Mouse (Mus musculus): Measurements from ENCODE around the gene Nrip1. TPM values are rescaled to one million over a fixed set of nuclear protein-coding genes. Genes with fewer than 3 reads are reported as not detected.
A peak's percentile ranks its signal among the peaks of the same experiment; 100 is the strongest.

The Nrip1 gene
- polyA plus RNA-seq, 2 experiments from 2014 or later = 31.6 to 41.4 TPM

DNA sequence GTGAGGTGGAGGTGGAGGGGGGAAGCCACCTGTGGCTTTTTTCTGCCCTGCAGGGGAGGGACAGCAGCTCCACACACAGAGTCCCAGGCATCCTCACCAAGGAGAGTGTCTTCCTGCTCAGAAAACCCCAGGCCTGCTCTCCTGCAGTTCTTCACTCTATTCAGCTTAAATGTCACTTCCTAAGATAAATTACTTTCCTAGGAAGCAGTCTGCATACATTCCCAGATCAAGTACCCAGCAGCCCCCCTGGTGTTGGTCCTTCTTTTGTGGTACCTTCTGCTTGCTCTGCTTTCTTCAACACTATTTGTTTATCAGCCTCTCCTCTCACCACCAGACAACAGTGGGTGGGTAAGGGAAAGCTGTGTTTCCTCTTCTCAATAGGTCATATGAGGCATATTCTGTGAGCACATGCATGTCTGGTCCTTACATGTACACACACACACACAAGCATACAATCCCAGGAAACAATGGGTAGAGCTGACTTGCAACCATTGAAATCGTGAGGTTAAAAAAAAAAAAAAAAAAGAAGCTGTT is 60.7 kb downstream of the Nrip1 start:
- no peak for ATAC-seq

- peak; percentile 33 for ATAC-seq
These were observed 62.8 kb downstream of the Nrip1 start for GRCm38 (mm10) chr16:76310791-76311190.

GRCm38 (mm10) chr16:76310286-76310685 is 63.3 kb downstream of the Nrip1 start:
- ATAC-seq = peak; percentile 13

- no peak for ATAC-seq
These were observed 64.3 kb downstream of the Nrip1 start for GRCm38 (mm10) chr16:76309280-76309679.

GRCm38 (mm10) chr16:76307039-76307438 is 66.6 kb downstream of the Nrip1 start:
- no peak for ATAC-seq

DNA sequence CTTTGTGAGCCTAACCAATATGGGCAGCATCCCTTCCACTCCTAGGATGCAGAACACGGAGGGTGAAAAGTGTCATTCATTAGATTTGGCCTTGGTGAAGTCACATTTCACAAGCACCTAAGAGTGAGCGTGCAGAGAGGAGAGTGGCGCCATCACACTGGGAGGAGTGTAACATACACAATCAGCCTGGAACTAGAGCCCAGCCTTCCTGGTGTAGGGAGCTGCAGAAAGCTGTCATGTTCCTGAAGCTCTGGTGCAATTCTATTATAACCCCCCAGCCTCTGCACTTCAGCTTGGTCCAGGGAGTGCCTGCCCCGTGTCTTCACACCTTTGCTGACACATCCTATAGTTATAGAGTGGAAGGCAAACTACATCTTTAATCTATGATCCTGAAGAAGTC is 67.2 kb downstream of the Nrip1 start:
- no peak for ATAC-seq

DNA sequence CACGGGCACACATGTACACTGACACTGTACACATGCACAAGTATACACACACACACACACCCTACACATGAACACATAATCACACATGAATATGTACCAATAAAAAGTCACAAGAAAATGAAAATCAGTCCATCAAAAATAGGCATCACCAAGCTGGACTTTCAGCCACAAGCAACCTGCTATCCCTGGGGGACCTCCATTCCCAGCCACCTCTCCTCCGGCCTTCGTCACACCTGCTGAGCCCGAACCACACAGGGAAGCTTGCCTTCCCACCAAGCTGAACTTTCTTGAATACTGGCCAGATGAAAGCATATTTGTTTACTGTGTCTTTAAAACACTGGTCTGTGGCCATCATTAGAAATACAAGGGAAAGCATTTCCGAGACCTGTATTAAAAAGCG is 70.2 kb downstream of the Nrip1 start:
- ATAC-seq = no peak

DNA sequence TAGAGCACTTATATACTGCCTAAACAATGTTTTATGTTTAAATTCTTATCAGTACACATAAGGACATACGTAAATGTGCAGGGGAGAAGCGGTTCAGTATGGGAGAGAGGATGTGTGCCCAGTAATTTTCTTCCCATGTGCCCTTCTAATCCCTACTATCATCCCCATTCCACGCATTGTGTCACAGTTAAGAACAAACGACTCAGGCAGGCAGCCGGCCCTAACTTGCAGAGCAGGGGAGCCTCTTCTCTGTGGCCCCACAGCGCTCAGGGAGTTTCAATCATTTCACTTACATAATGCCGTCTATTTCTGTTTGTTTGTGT is 71.9 kb downstream of the Nrip1 start:
- ATAC-seq = no peak

GRCm38 (mm10) chr16:76301037-76301727 is 72.4 kb downstream of the Nrip1 start:
- no peak for ATAC-seq

GRCm38 (mm10) chr16:76300452-76300851 is 73.2 kb downstream of the Nrip1 start:
- no peak for ATAC-seq

DNA sequence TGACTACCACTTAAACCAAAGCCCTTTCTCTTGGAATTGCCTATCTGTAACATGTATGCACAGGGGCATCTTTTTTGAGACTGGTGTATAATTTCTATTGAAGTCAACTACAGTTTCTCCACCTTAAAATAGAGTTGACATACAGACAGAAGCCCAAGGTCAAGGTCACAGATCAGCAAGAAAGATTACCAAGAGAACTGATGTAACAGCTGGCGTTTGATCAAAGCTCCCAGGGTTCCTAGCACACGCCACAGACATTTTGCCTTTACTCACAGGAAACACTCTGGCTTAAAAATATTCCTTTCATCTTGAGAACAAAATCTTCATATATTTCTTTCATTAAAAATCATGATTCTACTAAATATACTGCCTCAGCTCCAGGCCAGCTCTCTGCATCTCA is 74.1 kb downstream of the Nrip1 start:
- ATAC-seq = peak; percentile 16

- no peak for ATAC-seq
These were observed 78.3 kb downstream of the Nrip1 start for GRCm38 (mm10) chr16:76295322-76295721.

DNA sequence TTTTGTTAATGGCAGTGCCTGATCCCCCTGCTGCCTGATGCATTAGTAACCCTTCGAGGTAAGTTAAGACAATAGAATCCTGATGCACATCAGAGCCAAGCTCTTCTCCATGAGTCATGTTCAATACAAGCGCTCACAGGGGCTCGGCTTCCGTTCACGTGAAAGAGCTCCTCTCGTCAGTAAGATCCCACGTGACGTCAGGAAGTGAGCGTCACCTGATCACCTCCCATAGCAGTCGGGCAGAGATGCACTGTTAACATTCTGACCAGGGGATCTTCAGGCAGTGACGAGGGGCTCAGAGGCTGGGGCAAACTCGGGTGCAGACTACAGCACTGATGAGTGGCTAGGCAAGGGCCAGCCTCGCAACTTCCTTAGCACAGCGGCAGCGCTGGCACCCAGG is 79.1 kb downstream of the Nrip1 start:
- no peak for ATAC-seq

DNA sequence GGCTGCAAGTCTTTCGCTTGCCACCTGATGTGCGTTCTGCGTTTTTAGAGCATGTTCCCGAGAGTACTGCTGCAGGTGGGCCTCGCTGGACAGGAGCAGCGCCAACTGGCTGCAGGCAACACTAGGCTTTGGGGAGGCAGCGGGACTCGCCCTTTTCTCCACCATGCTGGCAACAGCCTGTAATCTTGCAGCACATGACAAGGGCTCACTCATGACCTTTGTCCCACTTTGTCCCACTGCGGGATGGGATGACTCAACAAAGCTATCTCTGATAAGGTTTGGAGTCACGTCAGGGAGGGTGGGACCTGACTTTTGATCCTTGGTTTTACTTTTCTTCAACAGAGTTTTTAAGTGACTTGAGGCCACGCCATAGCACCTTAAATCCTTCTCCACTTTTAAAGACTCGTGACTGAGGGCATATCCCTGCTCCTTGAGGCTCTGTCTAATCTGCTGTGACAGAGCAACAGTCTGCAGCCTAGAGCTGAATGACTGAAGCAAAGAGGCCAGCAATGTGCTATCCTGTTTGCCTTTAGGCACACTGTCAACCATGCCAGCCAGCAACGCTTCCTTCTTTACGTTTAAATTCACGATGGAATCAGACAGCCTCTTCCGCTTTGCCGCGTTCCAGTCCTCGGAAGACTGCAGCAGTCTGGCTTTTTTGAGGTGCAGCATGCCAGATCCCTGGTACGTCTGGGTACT is 79.7 kb downstream of the Nrip1 start:
- no peak for ATAC-seq

DNA sequence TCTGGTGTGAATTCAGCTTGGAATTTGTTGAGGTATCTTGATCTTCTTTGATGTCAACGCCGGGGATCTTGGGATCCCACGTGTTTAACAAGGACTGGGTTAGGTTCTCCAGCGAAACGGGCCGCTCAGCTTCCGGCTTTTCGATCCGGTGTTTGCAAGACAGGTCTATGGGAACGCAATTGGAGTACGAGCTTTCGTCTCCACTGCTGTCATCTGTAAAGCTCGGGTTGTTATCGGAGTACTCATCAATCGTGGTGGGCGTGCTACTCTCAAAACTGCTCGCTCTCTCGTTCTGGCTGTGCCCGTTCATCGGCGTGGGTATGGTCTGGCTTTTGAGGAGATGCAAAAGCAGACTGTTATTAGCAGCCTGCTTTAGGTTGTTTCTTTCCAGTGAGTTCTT is 80.5 kb downstream of the Nrip1 start:
- ATAC-seq = no peak

GRCm38 (mm10) chr16:76292656-76293055 is 81.0 kb downstream of the Nrip1 start:
- ATAC-seq = no peak

DNA sequence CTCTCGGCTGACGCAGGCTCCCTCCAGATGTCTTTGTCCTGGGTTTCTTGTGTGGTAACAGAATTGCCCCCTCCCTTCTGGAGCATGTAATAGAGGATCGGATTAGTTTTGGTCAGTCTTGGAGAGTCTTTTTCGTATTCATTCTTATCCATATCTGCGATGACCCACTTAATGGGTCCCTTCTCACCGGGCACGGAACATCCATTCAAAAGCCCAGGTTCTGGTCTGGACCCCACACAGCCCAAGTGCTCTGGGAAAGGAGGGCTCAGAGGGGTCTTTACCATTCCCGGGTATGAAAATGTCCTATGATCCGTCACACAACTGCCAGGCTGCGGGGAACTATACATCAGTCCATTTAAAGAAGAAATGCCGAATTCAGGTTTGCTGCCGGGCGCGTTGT is 82.3 kb downstream of the Nrip1 start:
- no peak for ATAC-seq

DNA sequence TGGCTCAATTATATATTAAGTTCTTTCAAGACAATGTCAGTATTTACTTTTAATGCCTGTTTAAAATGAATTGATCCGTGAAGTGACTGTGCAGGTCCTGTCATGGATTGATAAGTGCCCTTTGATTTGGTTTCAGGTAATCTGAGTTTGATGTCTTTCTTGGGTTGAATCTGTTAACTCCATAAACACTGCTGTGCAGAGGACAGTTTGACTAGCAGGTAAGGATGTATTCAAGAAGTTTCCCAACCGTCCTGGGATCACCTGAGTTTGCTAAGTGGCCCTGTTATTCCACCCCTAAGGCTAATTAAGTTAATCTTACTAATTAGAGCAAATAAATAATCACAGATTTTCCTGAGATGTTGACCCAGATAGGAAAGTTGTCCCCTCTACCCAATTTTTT is 84.1 kb downstream of the Nrip1 start:
- no peak for ATAC-seq

DNA sequence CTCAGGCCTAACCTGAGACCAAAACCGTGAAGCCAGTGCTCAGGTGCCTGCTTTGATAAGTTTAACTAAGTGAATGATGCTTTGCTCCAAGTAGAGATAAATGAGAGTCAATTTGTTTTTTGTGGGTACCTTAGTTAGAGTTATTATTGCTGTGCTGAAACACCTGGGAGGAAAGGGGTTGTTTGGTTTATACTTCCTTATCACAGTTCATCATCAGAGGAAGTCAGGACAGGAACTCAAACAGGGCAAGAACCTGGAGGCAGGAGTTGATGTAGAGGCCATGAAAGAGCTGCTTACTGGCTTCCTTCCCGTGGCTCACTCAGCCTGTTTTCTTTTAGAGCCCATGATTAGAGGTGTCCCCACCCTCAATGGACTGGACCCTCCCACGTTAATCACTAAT is 89.8 kb downstream of the Nrip1 start:
- peak; percentile 67 for ATAC-seq

DNA sequence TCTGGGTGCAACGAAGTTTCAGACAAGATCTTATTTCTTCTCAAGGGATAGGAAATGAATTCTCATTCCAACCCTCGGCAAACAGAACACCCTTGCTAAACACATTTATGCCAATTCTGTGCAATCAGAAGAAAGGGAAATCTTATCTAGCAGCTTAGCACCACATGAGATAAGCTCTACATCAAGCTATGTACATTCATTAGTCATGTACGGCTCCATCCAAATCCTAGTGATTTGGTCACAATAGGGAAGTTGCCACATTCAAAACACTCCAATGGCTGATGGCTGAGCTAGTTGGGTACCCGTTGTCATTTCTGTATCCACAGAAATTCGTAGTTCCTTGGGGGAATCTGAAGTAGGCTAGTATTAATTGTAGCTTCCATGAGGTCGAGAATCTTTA is 91.8 kb downstream of the Nrip1 start:
- no peak for ATAC-seq

DNA sequence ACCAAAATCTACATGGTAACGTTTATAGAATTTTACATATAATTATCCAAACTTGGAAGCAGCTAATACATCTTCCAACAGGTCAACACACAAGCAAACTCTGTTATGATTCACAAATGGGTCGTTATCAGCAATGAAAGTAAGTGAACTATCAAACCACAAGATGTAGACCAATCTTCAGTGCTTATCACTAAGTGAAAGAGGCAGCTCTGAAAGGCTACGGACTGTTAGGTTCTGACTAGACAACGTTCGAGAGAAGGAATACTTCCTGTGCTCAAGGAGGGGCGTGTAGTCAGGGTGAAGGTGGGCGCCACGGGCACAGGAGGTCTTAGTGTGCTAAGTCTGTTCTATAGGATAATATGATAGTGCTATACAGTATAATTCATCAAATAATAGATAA is 93.3 kb downstream of the Nrip1 start:
- ATAC-seq = no peak

GRCm38 (mm10) chr16:76276271-76276670 is 97.4 kb downstream of the Nrip1 start:
- ATAC-seq = no peak

DNA sequence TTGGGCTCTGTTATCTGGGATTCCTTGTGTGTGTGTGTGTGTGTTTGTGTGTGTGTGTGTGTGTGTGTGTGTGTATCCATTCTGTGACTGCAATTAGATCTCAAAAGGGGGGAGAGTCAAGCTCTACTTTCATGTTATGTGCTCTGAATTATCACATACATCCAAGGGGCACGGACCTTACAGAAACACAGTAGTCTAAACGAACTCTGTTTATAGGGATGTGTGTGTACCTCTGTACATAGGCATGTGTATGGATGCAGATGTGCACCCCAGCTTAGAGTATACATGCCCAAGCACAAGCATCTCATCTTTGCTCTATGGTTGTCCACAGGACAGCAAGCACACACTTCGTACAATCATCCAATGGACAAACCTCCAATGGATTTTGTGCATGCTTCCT is 98.0 kb downstream of the Nrip1 start:
- no peak for ATAC-seq

GRCm38 (mm10) chr16:76275166-76275565 is 98.5 kb downstream of the Nrip1 start:
- no peak for ATAC-seq

Measured in activated CD4-positive, CD25-positive, alpha-beta regulatory T cell, adult 4 months (primary cell).